Mouse (Mus musculus): ENCODE measurements around the gene Tmem9b.

DNA sequence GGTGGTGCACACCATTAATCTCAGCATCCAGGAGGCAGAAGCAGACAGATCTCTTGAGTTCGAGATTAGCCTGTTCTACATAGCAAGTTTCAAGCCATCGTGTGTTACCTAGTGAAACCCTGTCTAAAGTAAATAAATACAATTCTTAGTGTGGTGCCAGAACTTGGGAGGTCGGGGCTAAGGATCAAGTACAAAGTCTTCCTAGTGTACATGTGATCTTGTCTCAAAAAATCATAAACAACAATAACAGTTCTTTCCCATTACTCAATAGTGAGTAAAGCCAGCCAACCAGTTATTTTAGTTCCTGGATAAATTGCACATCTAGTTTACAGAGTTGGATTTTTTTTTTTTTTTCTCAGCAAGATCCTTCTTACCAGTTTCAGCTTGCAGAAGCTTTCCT is 48.2 kb downstream of the Tmem9b start:
- TF ChIP-seq CTCF (IDR thresholded peaks at IDR 0.05; ENCODE audit: low read depth) (no peak), EP300 (IDR thresholded peaks at IDR 0.05; ENCODE audit: low read depth) (no peak)

Measured in liver, postnatal 0 days (tissue).